Mouse (Mus musculus) spleen, adult 2 months (tissue): Measurements from ENCODE around the gene Ptprt.

Source experiments
- CTCF ChIP-seq: fragments of 200-500 bp; IDR thresholded peaks from 2 replicates; pipeline ENCODE4 v1.5.1; 2011; ENCODE audit warnings: mild to moderate bottlenecking, inconsistent platforms; ENCODE audit not compliant: insufficient read depth, insufficient read length, insufficient replicate concordance; ENCODE audit errors: extremely low read depth
- POLR2A ChIP-seq: fragments of 200-500 bp; IDR thresholded peaks from 2 replicates; pipeline ENCODE4 v1.6.1; 2011; ENCODE audit warnings: low read depth, low read length, inconsistent platforms

DNA sequence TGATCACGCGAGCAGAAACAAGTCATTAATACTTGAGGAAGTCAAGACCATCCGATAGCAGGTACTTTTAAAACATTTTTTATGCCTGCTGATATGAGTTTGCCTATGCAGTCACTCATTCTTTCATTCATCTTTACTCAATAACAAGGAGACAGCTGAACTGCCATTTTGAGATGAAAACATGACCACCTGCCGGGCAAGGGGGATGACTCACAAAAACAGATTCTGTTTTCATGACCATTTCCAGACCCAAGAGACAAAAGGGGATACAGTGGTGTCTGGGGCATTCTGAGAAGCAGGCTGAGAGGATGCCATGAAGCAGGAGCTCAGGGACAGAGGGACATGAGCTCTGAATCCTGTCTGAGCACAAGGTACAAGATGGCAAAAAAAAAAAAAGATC, 6.5 kb downstream of the Ptprt start:
- no peak for TF ChIP-seq POLR2A
- no peak for TF ChIP-seq CTCF
